Mouse (Mus musculus): Measurements from ENCODE around the gene Clip3. TPM values are rescaled to one million over a fixed set of nuclear protein-coding genes. Genes with fewer than 3 reads are reported as not detected.

Gene Clip3
- polyA plus RNA-seq, 1 experiment from 2014 or later = 115 TPM

GRCm38 (mm10) chr7:30320946-30321345, 29.4 kb downstream of the Clip3 start:
- ATAC-seq (ENCODE audit: low read depth) = no peak
- WGBS = 89% methylated on average over 2 of the region's 2 CpGs
- peak overlapping the region; percentile 85 for H3K4me2 ChIP-seq (ENCODE audit: low read depth, low read length)
- H3K36me3 ChIP-seq (ENCODE audit: control insufficient read depth, insufficient read depth, low read length) = no peaks in the 10 kb centered on the region
- H3K9me3 ChIP-seq (ENCODE audit: control insufficient read depth, low read length) = no peaks in the 10 kb centered on the region
- no peak overlapping the region for H3K27ac ChIP-seq (ENCODE audit: low read depth, low read length)
- peak overlapping the region; percentile 85; the same call in 1 of the 2 replicates for H3K4me3 ChIP-seq (ENCODE audit: low read depth, low read length)
- peak overlapping the region; percentile 80; the same call in 1 of the 2 replicates for H3K9ac ChIP-seq (replicated peaks; ENCODE audit: low read depth, low read length)
- no peaks in the 10 kb centered on the region for H3K27me3 ChIP-seq (ENCODE audit: control insufficient read depth, insufficient read depth, low read length)
- peaks cover 9% of the 10 kb centered on the region for H3K4me1 ChIP-seq (ENCODE audit: control insufficient read depth, insufficient read depth, low read length)

- H3K27ac ChIP-seq (ENCODE audit: low read depth, low read length) = peak within 1 kb of the TSS; percentile 82
- no peaks in the 10 kb centered on the region for H3K9me3 ChIP-seq (ENCODE audit: control insufficient read depth, low read length)
- H3K9ac ChIP-seq (replicated peaks; ENCODE audit: low read depth, low read length) = peak within 1 kb of the TSS; percentile 80
- WGBS = under 1% methylated on average over 63 of the region's 63 CpGs
- peak within 1 kb of the TSS; percentile 85 for H3K4me3 ChIP-seq (ENCODE audit: low read depth, low read length)
- peaks cover 9% of the 10 kb centered on the region for H3K4me1 ChIP-seq (ENCODE audit: control insufficient read depth, insufficient read depth, low read length)
- ATAC-seq (ENCODE audit: low read depth) = peak; percentile 62
- no peaks in the 10 kb centered on the region for H3K36me3 ChIP-seq (ENCODE audit: control insufficient read depth, insufficient read depth, low read length)
- no peaks in the 10 kb centered on the region for H3K27me3 ChIP-seq (ENCODE audit: control insufficient read depth, insufficient read depth, low read length)
- peak within 1 kb of the TSS; percentile 85 for H3K4me2 ChIP-seq (ENCODE audit: low read depth, low read length)
Measured at GRCm38 (mm10) chr7:30321539-30322284, 30.2 kb downstream of the Clip3 start, which contains the start of gene E130208F15Rik. Gene E130208F15Rik (plus strand): TSS chr7:30321740.

GRCm38 (mm10) chr7:30322285-30322667, 30.7 kb downstream of the Clip3 start:
- H3K4me1 ChIP-seq (ENCODE audit: control insufficient read depth, insufficient read depth, low read length) = peaks cover 9% of the 10 kb centered on the region
- WGBS = under 1% methylated on average over 20 of the region's 20 CpGs

GRCm38 (mm10) chr7:30322865-30323264, 31.3 kb downstream of the Clip3 start:
- no peaks in the 10 kb centered on the region for H3K9me3 ChIP-seq (ENCODE audit: control insufficient read depth, low read length)
- peaks cover 9% of the 10 kb centered on the region for H3K4me1 ChIP-seq (ENCODE audit: control insufficient read depth, insufficient read depth, low read length)
- H3K4me3 ChIP-seq (ENCODE audit: low read depth, low read length) = peak overlapping the region; percentile 85
- no peaks in the 10 kb centered on the region for H3K27me3 ChIP-seq (ENCODE audit: control insufficient read depth, insufficient read depth, low read length)
- WGBS = 42% methylated on average over 6 of the region's 6 CpGs
- no peak overlapping the region for H3K27ac ChIP-seq (ENCODE audit: low read depth, low read length)
- ATAC-seq (ENCODE audit: low read depth) = no peak
- no peak overlapping the region for H3K9ac ChIP-seq (replicated peaks; ENCODE audit: low read depth, low read length)
- no peaks in the 10 kb centered on the region for H3K36me3 ChIP-seq (ENCODE audit: control insufficient read depth, insufficient read depth, low read length)
- H3K4me2 ChIP-seq (ENCODE audit: low read depth, low read length) = peak overlapping the region; percentile 43

More at GRCm38 (mm10) chr7:30322285-30322667, 30.7 kb downstream of the Clip3 start:
- Histone ChIP-seq H3K27ac (ENCODE audit: low read depth, low read length) (peak overlapping the region; percentile 82), H3K4me3 (ENCODE audit: low read depth, low read length) (peak overlapping the region; percentile 85), H3K36me3 (ENCODE audit: control insufficient read depth, insufficient read depth, low read length) (no peaks in the 10 kb centered on the region), H3K9me3 (ENCODE audit: control insufficient read depth, low read length) (no peaks in the 10 kb centered on the region), H3K27me3 (ENCODE audit: control insufficient read depth, insufficient read depth, low read length) (no peaks in the 10 kb centered on the region), H3K4me2 (ENCODE audit: low read depth, low read length) (peak overlapping the region; percentile 85), H3K9ac (replicated peaks; ENCODE audit: low read depth, low read length) (peak overlapping the region; percentile 80)
- ATAC-seq (ENCODE audit: low read depth) = peak; percentile 99

- Histone ChIP-seq H3K36me3 (ENCODE audit: control insufficient read depth, insufficient read depth, low read length) (no peaks in the 10 kb centered on the region), H3K27ac (ENCODE audit: low read depth, low read length) (no peak within 1 kb of the TSS), H3K9me3 (ENCODE audit: control insufficient read depth, low read length) (no peaks in the 10 kb centered on the region), H3K4me1 (ENCODE audit: control insufficient read depth, insufficient read depth, low read length) (peaks cover 9% of the 10 kb centered on the region), H3K27me3 (ENCODE audit: control insufficient read depth, insufficient read depth, low read length) (no peaks in the 10 kb centered on the region), H3K4me2 (ENCODE audit: low read depth, low read length) (peak within 1 kb of the TSS; percentile 43), H3K4me3 (ENCODE audit: low read depth, low read length) (peak within 1 kb of the TSS; percentile 85), H3K9ac (replicated peaks; ENCODE audit: low read depth, low read length) (no peak within 1 kb of the TSS)
- 84% methylated on average over 3 of the region's 3 CpGs for WGBS
- ATAC-seq (ENCODE audit: low read depth) = no peak
Measured at GRCm38 (mm10) chr7:30323795-30324194, 32.3 kb downstream of the Clip3 start, which contains the start of gene Sdhaf1. Gene Sdhaf1 (minus strand): TSS chr7:30323895.

GRCm38 (mm10) chr7:30324300-30324944, 32.9 kb downstream of the Clip3 start:
- 82% methylated on average over 5 of the region's 5 CpGs for WGBS
- H3K4me3 ChIP-seq (ENCODE audit: low read depth, low read length) = no peak overlapping the region
- peaks cover 9% of the 10 kb centered on the region for H3K4me1 ChIP-seq (ENCODE audit: control insufficient read depth, insufficient read depth, low read length)
- no peaks in the 10 kb centered on the region for H3K9me3 ChIP-seq (ENCODE audit: control insufficient read depth, low read length)
- no peak for ATAC-seq (ENCODE audit: low read depth)
- H3K27ac ChIP-seq (ENCODE audit: low read depth, low read length) = no peak overlapping the region
- H3K4me2 ChIP-seq (ENCODE audit: low read depth, low read length) = no peak overlapping the region
- no peak overlapping the region for H3K9ac ChIP-seq (replicated peaks; ENCODE audit: low read depth, low read length)
- H3K27me3 ChIP-seq (ENCODE audit: control insufficient read depth, insufficient read depth, low read length) = no peaks in the 10 kb centered on the region
- no peaks in the 10 kb centered on the region for H3K36me3 ChIP-seq (ENCODE audit: control insufficient read depth, insufficient read depth, low read length)

GRCm38 (mm10) chr7:30325364-30325763, 33.8 kb downstream of the Clip3 start:
- Histone ChIP-seq H3K4me2 (ENCODE audit: low read depth, low read length) (no peak overlapping the region), H3K9me3 (ENCODE audit: control insufficient read depth, low read length) (no peaks in the 10 kb centered on the region), H3K9ac (replicated peaks; ENCODE audit: low read depth, low read length) (no peak overlapping the region), H3K4me1 (ENCODE audit: control insufficient read depth, insufficient read depth, low read length) (peaks cover 9% of the 10 kb centered on the region), H3K36me3 (ENCODE audit: control insufficient read depth, insufficient read depth, low read length) (no peaks in the 10 kb centered on the region), H3K27ac (ENCODE audit: low read depth, low read length) (no peak overlapping the region), H3K4me3 (ENCODE audit: low read depth, low read length) (no peak overlapping the region), H3K27me3 (ENCODE audit: control insufficient read depth, insufficient read depth, low read length) (no peaks in the 10 kb centered on the region)
- 42% methylated on average over 2 of the region's 2 CpGs for WGBS
- no peak for ATAC-seq (ENCODE audit: low read depth)

- Histone ChIP-seq H3K36me3 (ENCODE audit: control insufficient read depth, insufficient read depth, low read length) (no peaks in the 10 kb centered on the region), H3K9me3 (ENCODE audit: control insufficient read depth, low read length) (no peaks in the 10 kb centered on the region), H3K4me1 (ENCODE audit: control insufficient read depth, insufficient read depth, low read length) (peaks cover under 1% of the 10 kb centered on the region), H3K4me3 (ENCODE audit: low read depth, low read length) (no peak overlapping the region), H3K4me2 (ENCODE audit: low read depth, low read length) (no peak overlapping the region), H3K9ac (replicated peaks; ENCODE audit: low read depth, low read length) (no peak overlapping the region), H3K27me3 (ENCODE audit: control insufficient read depth, insufficient read depth, low read length) (no peaks in the 10 kb centered on the region), H3K27ac (ENCODE audit: low read depth, low read length) (no peak overlapping the region)
- ATAC-seq (ENCODE audit: low read depth) = no peak
Measured at GRCm38 (mm10) chr7:30326427-30326826, 34.9 kb downstream of the Clip3 start.

- Histone ChIP-seq H3K4me3 (ENCODE audit: low read depth, low read length) (no peak overlapping the region), H3K9ac (replicated peaks; ENCODE audit: low read depth, low read length) (no peak overlapping the region)
Measured at GRCm38 (mm10) chr7:30327140-30327539, 35.6 kb downstream of the Clip3 start.

More at GRCm38 (mm10) chr7:30327140-30327539, 35.6 kb downstream of the Clip3 start:
- H3K4me2 ChIP-seq (ENCODE audit: low read depth, low read length) = no peak overlapping the region
- no peak overlapping the region for H3K27ac ChIP-seq (ENCODE audit: low read depth, low read length)
- H3K4me1 ChIP-seq (ENCODE audit: control insufficient read depth, insufficient read depth, low read length) = no peaks in the 10 kb centered on the region
- ATAC-seq (ENCODE audit: low read depth) = no peak
- H3K27me3 ChIP-seq (ENCODE audit: control insufficient read depth, insufficient read depth, low read length) = no peaks in the 10 kb centered on the region
- 45% methylated on average over 15 of the region's 15 CpGs for WGBS
- no peaks in the 10 kb centered on the region for H3K9me3 ChIP-seq (ENCODE audit: control insufficient read depth, low read length)
- no peaks in the 10 kb centered on the region for H3K36me3 ChIP-seq (ENCODE audit: control insufficient read depth, insufficient read depth, low read length)
